Mouse (Mus musculus) ZHBTc4 (cell line): ENCODE data around the gene Acbd7.

Experiments used
- DNase-seq: peaks from one replicate; pipeline ENCODE4 v3.0.0-alpha.2; 2011; ENCODE audit warnings: low read depth, low spot score

Acbd7 gene

GRCm38 (mm10) chr2:3335611-3336301 lies at the start of gene Acbd7:
Gene Acbd7, plus strand, starts transcription at chr2:3336168.
- peak; percentile 87 for DNase-seq

- no peak for DNase-seq
Observed at GRCm38 (mm10) chr2:3286243-3286642, 49.7 kb upstream of the Acbd7 start.

GRCm38 (mm10) chr2:3289581-3289980 lies 46.4 kb upstream of the Acbd7 start:
- DNase-seq: no peak

- no peak for DNase-seq
Observed at GRCm38 (mm10) chr2:3292170-3292569, 43.8 kb upstream of the Acbd7 start.

- DNase-seq: no peak
Observed at GRCm38 (mm10) chr2:3295826-3296225, 40.1 kb upstream of the Acbd7 start.

- DNase-seq: no peak
Observed at GRCm38 (mm10) chr2:3305426-3306025, 30.4 kb upstream of the Acbd7 start.

- no peak for DNase-seq
Observed at GRCm38 (mm10) chr2:3323132-3323531, 12.8 kb upstream of the Acbd7 start.

GRCm38 (mm10) chr2:3324381-3325130 lies 11.4 kb upstream of the Acbd7 start:
- DNase-seq: no peak

- no peak for DNase-seq
Observed at GRCm38 (mm10) chr2:3326547-3326946, 9.4 kb upstream of the Acbd7 start.

GRCm38 (mm10) chr2:3327351-3327750 lies 8.6 kb upstream of the Acbd7 start:
- peak; percentile 71 for DNase-seq

GRCm38 (mm10) chr2:3331071-3331703 lies 4.8 kb upstream of the Acbd7 start:
- peak; percentile 5 for DNase-seq

GRCm38 (mm10) chr2:3332056-3332455 lies 3.9 kb upstream of the Acbd7 start:
- DNase-seq: no peak

- DNase-seq: peak; percentile 99
Observed at GRCm38 (mm10) chr2:3332484-3333242, 3.3 kb upstream of the Acbd7 start, which contains the start of gene Rpp38. Gene Rpp38, minus strand, starts transcription at chr2:3332643.

- DNase-seq: no peak
Observed at GRCm38 (mm10) chr2:3333761-3334160, 2.2 kb upstream of the Acbd7 start.

GRCm38 (mm10) chr2:3348422-3348821 lies 12.5 kb downstream of the Acbd7 start:
- DNase-seq: no peak

GRCm38 (mm10) chr2:3348919-3349318 lies 13.0 kb downstream of the Acbd7 start:
- DNase-seq: peak; percentile 52

- no peak for DNase-seq
Observed at GRCm38 (mm10) chr2:3353160-3353559, 17.2 kb downstream of the Acbd7 start.

GRCm38 (mm10) chr2:3355793-3356192 lies 19.8 kb downstream of the Acbd7 start:
- DNase-seq: no peak

- no peak for DNase-seq
Observed at GRCm38 (mm10) chr2:3356311-3356710, 20.3 kb downstream of the Acbd7 start.

- DNase-seq: no peak
Observed at GRCm38 (mm10) chr2:3357887-3358286, 21.9 kb downstream of the Acbd7 start.

- no peak for DNase-seq
Observed at GRCm38 (mm10) chr2:3361067-3361466, 25.1 kb downstream of the Acbd7 start.
